Mouse (Mus musculus) liver, embryonic 14.5 days (tissue): ENCODE results near the gene Trappc3. TPM values are rescaled to one million over a fixed set of nuclear protein-coding genes. Genes with fewer than 3 reads are reported as not detected.

ENCODE experiments used
- ATAC-seq: fragments of 200-750 bp; cut with Nextera tagmentation; 2 replicates; pipeline ENCODE4 v1.8.0; 2017; ENCODE audit warnings: moderate number of reproducible peaks, mild to moderate bottlenecking, moderate library complexity; ENCODE audit not compliant: insufficient read depth
- DNase-seq, 3 experiments: peaks; one replicate each; pipeline ENCODE4 v3.0.0-alpha.2; 2012 to 2013; ENCODE audit warnings: low read depth in 3 of 3, low spot score in 3 of 3
- H3K27ac ChIP-seq: fragments of 300-500 bp; sonication (generic); 2 replicates; pipeline ENCODE4 v1.5.1; 2014; ENCODE audit warnings: moderate library complexity, mild to moderate bottlenecking, control low read depth, inconsistent platforms
- H3K27me3 ChIP-seq: fragments of 300-500 bp; sonication (generic); 2 replicates; pipeline ENCODE4 v1.6.1; 2014; ENCODE audit warnings: mild to moderate bottlenecking, low read length, moderate library complexity; ENCODE audit not compliant: control insufficient read depth, insufficient read depth
- H3K36me3 ChIP-seq: fragments of 300-500 bp; sonication (generic); replicated peaks from 2 replicates; pipeline ENCODE4 v1.6.1; 2014; ENCODE audit warnings: low read depth; ENCODE audit not compliant: control insufficient read depth, insufficient read depth
- H3K4me1 ChIP-seq, 2 experiments: fragments of 200-500 bp in 1 of 2; fragments of 300-500 bp in 1 of 2; sonication (generic) in 1 of 2; replicated peaks; 2 replicates each; pipeline ENCODE4 v1.6.1; 2012 to 2014; ENCODE audit warnings: antibody characterized with exemption in 1 of 2, inconsistent platforms in 1 of 2, low read length in 1 of 2; ENCODE audit not compliant: control insufficient read depth in 2 of 2, insufficient read depth in 2 of 2
- H3K4me2 ChIP-seq: fragments of 300-500 bp; sonication (generic); 2 replicates; pipeline ENCODE4 v1.6.1; 2014; ENCODE audit warnings: low read depth, mild to moderate bottlenecking, control low read depth, moderate library complexity
- H3K4me3 ChIP-seq, 2 experiments: fragments of 200-500 bp in 1 of 2; fragments of 300-500 bp in 1 of 2; sonication (generic) in 1 of 2; 2 replicates each; pipeline ENCODE4 v1.5.1; 2012 to 2014; ENCODE audit warnings: low read depth in 2 of 2, low read length in 2 of 2, mild to moderate bottlenecking in 2 of 2, control low read depth in 1 of 2, inconsistent platforms in 1 of 2, moderate library complexity in 1 of 2; ENCODE audit not compliant: insufficient read depth in 1 of 2
- H3K9ac ChIP-seq: fragments of 300-500 bp; sonication (generic); replicated peaks from 2 replicates; pipeline ENCODE4 v1.6.1; 2014; ENCODE audit warnings: mild to moderate bottlenecking, control low read depth, moderate library complexity
- H3K9me3 ChIP-seq: fragments of 300-500 bp; sonication (generic); 2 replicates; pipeline ENCODE4 v1.6.1; 2016; ENCODE audit warnings: low read length, mixed read lengths; ENCODE audit not compliant: control insufficient read depth
- CTCF ChIP-seq: IDR thresholded peaks from 2 replicates; pipeline ENCODE4 v1.5.1; 2016; ENCODE audit warnings: antibody characterized with exemption, low read depth, control low read depth
- EP300 ChIP-seq: IDR thresholded peaks from 2 replicates; pipeline ENCODE4 v1.6.1; 2016; ENCODE audit warnings: antibody characterized with exemption, low read depth
- WGBS: fragments of 180-500 bp; shearing (Covaris S2); extraction: QIAGEN DNeasy Blood & Tissue Kit; methylation state at CpG from one replicate; pipeline ENCODE4 v1.1.7; 2014; ENCODE audit not compliant: insufficient replicate concordance; 5-methylcytosine and 5-hydroxymethylcytosine counted together
- polyA plus RNA-seq, 2 experiments: library from polyadenylated mRNA; depleted of rRNA in 1 of 2; stranded (reverse) in 1 of 2; unstranded in 1 of 2; fragments of >200 nt; fragmentation: Nextera tagmentation in 1 of 2; extraction: Ambion mirVana in 1 of 2; gene quantifications; 2 replicates each; pipeline versions ENCODE4 v1.2.1 to v1.2.3; 2012 to 2014

The Trappc3 gene
- polyA plus RNA-seq, 2 experiments = 8.8 to 23.4 TPM

- H3K27ac ChIP-seq = no peak overlapping the region
- H3K27me3 ChIP-seq = no peaks in the 10 kb centered on the region
- 70% methylated on average over 6 of the region's 6 CpGs for WGBS
- peaks cover 10% of the 10 kb centered on the region for H3K36me3 ChIP-seq
- DNase-seq (no peak), ATAC-seq (no peak)
- H3K4me1 ChIP-seq = peaks cover 4 to 6% of the 10 kb centered on the region in 2 experiments; a peak in 2 of 4 replicates
- TF ChIP-seq CTCF (no peak), EP300 (no peak)
- no peak overlapping the region for H3K9ac ChIP-seq
- peak overlapping the region; percentile 5; the same call in 1 of the 2 replicates for H3K4me2 ChIP-seq
- no peaks in the 10 kb centered on the region for H3K9me3 ChIP-seq
- H3K4me3 ChIP-seq = no peak overlapping the region
Measured at GRCm38 (mm10) chr4:126319806-126320205, 57.7 kb downstream of the Trappc3 start.

DNA sequence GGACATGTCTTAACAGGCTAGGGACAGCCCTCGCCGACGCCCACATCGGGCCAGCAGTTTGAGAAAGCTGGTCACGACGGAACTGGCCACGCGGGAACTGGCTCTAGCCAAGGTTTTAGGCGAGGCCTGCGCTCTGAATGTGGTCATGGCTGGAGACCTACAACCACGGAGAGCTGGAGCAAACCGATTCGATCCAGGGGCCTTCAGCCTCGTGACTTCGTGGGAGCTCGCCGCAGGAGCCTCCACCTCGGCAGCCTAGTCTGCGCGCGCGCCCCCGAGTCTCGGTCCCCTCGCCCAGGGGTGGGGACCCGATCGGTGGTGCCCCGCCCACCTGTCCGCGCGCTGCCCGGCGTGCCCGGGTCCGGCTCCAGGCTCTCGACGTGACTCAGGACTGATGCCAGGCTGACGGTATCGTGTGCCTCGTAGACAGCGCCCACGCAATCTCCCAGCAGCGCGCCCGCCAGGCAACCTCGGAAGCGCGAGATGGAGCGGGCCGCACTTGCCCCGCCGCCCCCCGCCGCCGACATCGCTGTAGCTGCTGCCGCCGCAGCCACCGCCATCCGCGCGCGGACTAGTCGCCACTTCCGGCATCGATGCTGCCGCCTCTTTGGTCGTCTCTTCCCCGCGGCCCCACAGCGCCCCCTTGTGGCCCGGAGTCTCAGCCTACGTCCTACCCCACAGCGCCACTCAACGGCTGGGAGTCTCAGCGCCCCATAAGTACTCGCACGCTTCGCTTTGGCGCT is 59.2 kb downstream of the Trappc3 start, which contains the start of gene Adprhl2:
Gene Adprhl2 (minus strand): TSS at position 593 of the 743 bp plus-strand sequence.
- peaks cover 7% of the 10 kb centered on the region for H3K36me3 ChIP-seq
- no peaks in the 10 kb centered on the region for H3K9me3 ChIP-seq
- WGBS = under 1% methylated on average over 78 of the region's 80 CpGs
- H3K9ac ChIP-seq = peak within 1 kb of the TSS; percentile 74
- peak; percentile 87 to 93 (median 89) for DNase-seq
- ATAC-seq = peak; percentile 84
- peak within 1 kb of the TSS; percentile 6; the same call in 1 of the 2 replicates for H3K27ac ChIP-seq
- H3K4me1 ChIP-seq = peaks cover 4 to 6% of the 10 kb centered on the region in 2 experiments; a peak in 3 of 4 replicates
- TF ChIP-seq CTCF = peak; percentile 99
- TF ChIP-seq EP300 = no peak
- H3K27me3 ChIP-seq = peaks cover 8% of the 10 kb centered on the region
- H3K4me3 ChIP-seq = peak within 1 kb of the TSS; percentile 83 to 88
- H3K4me2 ChIP-seq = peak within 1 kb of the TSS; percentile 94

DNA sequence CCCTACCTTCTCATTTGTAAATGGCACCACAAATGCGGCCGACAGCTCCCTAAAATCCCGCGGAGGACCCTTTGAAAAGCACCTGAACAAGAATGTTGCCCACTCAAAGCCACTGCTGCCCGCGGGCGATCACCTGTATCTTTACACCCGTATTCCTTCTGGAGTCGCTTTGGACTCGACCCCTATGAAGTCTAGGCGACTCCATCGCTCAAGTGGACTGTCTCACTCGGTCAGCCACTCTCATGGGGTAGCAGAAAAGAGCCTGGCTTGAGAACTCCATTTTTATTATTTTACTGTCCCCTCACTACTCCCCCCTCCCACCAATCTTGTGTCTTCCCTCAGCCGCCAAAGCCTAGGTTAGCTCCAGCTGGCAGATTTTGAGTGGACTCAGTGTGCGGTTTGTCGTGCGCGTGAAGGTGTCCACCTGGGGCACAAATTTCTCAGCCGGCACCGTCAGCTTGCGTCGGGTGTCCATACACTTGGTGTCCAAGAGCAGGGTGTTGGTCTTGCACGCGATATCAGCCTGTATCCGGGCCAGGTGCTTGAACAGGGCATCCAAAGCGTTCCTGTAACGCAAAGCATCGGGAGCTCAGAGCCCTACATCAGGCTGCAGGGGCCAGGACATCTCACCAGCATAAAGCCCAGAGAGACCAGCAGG is 59.9 kb downstream of the Trappc3 start:
- Histone ChIP-seq H3K4me1 (peaks cover 4 to 6% of the 10 kb centered on the region in 2 experiments; a peak in 3 of 4 replicates), H3K36me3 (peaks cover 6% of the 10 kb centered on the region), H3K4me2 (peak overlapping the region; percentile 94), H3K27me3 (peaks cover 8% of the 10 kb centered on the region), H3K4me3 (peak overlapping the region; percentile 26 to 83), H3K9ac (no peak overlapping the region; the same call in 1 of the 2 replicates), H3K9me3 (no peaks in the 10 kb centered on the region), H3K27ac (no peak overlapping the region)
- DNase-seq = no peak
- WGBS = 52% methylated on average over 28 of the region's 28 CpGs
- ATAC-seq = no peak; the same call in 1 of the 2 replicates
- TF ChIP-seq CTCF (no peak), EP300 (no peak)

GRCm38 (mm10) chr4:126322646-126323045 is 60.5 kb downstream of the Trappc3 start:
- WGBS = 83% methylated on average over 13 of the region's 13 CpGs
- Histone ChIP-seq H3K4me2 (no peak overlapping the region), H3K36me3 (no peaks in the 10 kb centered on the region; the same call in 1 of the 2 replicates), H3K9ac (no peak overlapping the region), H3K27me3 (peaks cover 8% of the 10 kb centered on the region), H3K9me3 (no peaks in the 10 kb centered on the region), H3K27ac (no peak overlapping the region), H3K4me3 (no peak overlapping the region), H3K4me1 (peaks cover 4 to 6% of the 10 kb centered on the region in 2 experiments; a peak in 3 of 4 replicates)
- no peak for DNase-seq
- ATAC-seq = no peak
- TF ChIP-seq EP300 (no peak), CTCF (no peak)

GRCm38 (mm10) chr4:126324861-126325260 is 62.7 kb downstream of the Trappc3 start:
- H3K27me3 ChIP-seq = peaks cover 8% of the 10 kb centered on the region
- no peak overlapping the region for H3K4me3 ChIP-seq
- H3K4me1 ChIP-seq = peaks cover 4 to 6% of the 10 kb centered on the region in 2 experiments; a peak in 3 of 4 replicates
- WGBS = 55% methylated on average over 13 of the region's 13 CpGs
- H3K4me2 ChIP-seq = no peak overlapping the region
- no peak overlapping the region for H3K27ac ChIP-seq
- no peak for TF ChIP-seq CTCF
- no peak for TF ChIP-seq EP300
- H3K36me3 ChIP-seq = no peaks in the 10 kb centered on the region
- no peaks in the 10 kb centered on the region for H3K9me3 ChIP-seq
- no peak for DNase-seq
- no peak overlapping the region for H3K9ac ChIP-seq
- ATAC-seq = no peak
